ENCODE assay signal across 36 mouse cellular contexts in the genomic region with DNA sequence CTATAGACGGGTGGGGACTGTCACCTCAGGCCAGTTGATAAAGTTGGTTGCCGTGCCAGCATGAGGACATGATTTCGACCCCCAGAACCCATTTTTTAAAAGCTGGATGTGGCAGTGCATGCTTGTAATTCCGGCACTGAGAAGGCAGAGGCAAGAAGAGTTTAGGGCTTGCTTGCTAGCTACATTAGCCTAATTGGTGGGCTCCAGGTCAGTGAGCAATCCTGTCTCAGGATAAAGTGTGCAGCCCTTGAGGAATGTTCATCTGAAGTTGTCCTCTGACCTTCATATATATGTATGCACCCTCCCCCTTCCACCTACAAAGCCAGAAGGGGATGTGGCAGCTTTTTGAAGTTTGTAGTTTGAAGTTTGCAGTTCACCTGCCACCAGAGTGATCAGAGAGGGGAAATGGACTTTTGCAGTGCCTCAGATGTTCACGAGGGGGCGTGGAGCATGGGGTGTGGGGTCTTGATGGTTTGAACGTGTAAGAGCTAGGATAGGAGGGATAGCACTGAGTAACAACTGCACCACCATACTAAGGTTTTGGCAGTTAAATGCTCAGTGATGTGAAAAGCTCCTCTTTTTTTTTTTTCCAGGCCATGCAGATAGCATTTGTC. TPM values are rescaled to one million over a fixed set of nuclear protein-coding genes. Genes with fewer than 3 reads are reported as not detected.
A peak's percentile ranks its signal among the peaks of the same experiment; 100 is the strongest.
DNase-seq lines count a peak whose midpoint lies in the region; ATAC-seq and TF ChIP-seq lines count a peak whose summit lies in the region.
"Had no signal": no experiment of that assay in that cellular context is flagged by ENCODE, and none has a peak within 500 bp of the region (broad histone marks: within the 10 kb centered on the region; RNA-seq: fewer than 3 reads in every experiment).

No protein-coding gene starts in this region.

- H3K36me3 ChIP-seq in G1E (replicated peaks): no peaks in the 10 kb centered on the region
- H3K36me3 ChIP-seq: embryonic facial prominence, embryonic 13.5 days; forebrain, embryonic 12.5 days; hindbrain, embryonic 13.5 days; limb, embryonic 15.5 days; lung, embryonic 15.5 days; neural tube, embryonic 15.5 days had no signal

- 0 out of 2 replicates have a peak, but pooled peaks have one; percentile 4 for TF ChIP-seq CTCF in G1E (IDR thresholded peaks at IDR 0.05; ENCODE audit: low read depth, low read length)

- peaks cover 13% of the 10 kb centered on the region; the same call in 1 of the 2 replicates for H3K4me1 ChIP-seq in G1E (ENCODE audit: insufficient read depth, low read depth, low read length)
- H3K4me1 ChIP-seq: embryonic facial prominence, embryonic 13.5 days; hindbrain, embryonic 13.5 days; limb, embryonic 15.5 days; lung, embryonic 15.5 days had no signal

- no peak overlapping the region for H3K4me3 ChIP-seq in G1E (ENCODE audit: low read depth, low read length)
- H3K4me3 ChIP-seq: embryonic facial prominence, embryonic 13.5 days; erythroblast, embryonic 14.5 days; forebrain, embryonic 12.5 days; hindbrain, embryonic 13.5 days; limb, embryonic 15.5 days; lung, embryonic 15.5 days; myocyte; neural tube, embryonic 15.5 days had no signal

- no peaks in the 10 kb centered on the region for H3K9me3 ChIP-seq in G1E (replicated peaks)
- H3K9me3 ChIP-seq: embryonic facial prominence, embryonic 13.5 days; forebrain, embryonic 12.5 days; hindbrain, embryonic 13.5 days; limb, embryonic 15.5 days; lung, embryonic 15.5 days; neural tube, embryonic 15.5 days had no signal

- peak; percentile 12 for DNase-seq in CD4-positive helper T cell, adult 2 months (ENCODE audit: low read depth, low spot score)
- DNase-seq in G1E (ENCODE audit: low spot score): no peak
- peak; percentile 9 to 20 for DNase-seq in thymus, adult 18-20 months
- peak; percentile 44 to 48 for DNase-seq in thymus, postnatal 36 days
- no peak for DNase-seq in frontal cortex, postnatal 14 days (ENCODE audit: low spot score in 2 of 2)
- DNase-seq in kidney, postnatal 10 days: no peak
- DNase-seq in neural tube, embryonic 10.5 days (ENCODE audit: extremely low spot score, low spot score): no peak
- DNase-seq: adrenal gland, adult 8-10 months; B cell, adult 2 months; cerebellum, adult 2 months; cerebellum, postnatal 36 days; embryo, embryonic 11 days; heart, adult 18-20 months; kidney, adult 18-20 months; left cerebral cortex, postnatal 4 days; lung, postnatal 4 days; right cerebral cortex, adult 18-20 months had no signal

- ATAC-seq in G1E (ENCODE audit: extremely low read depth, insufficient number of reproducible peaks, low FRiP score, poor library complexity, severe bottlenecking): no peak
- ATAC-seq: activated CD4-positive, CD25-positive, alpha-beta regulatory T cell, adult 4 months; midbrain, embryonic 16.5 days had no signal

- H3K27me3 ChIP-seq in G1E (ENCODE audit: insufficient read depth, low read length): peaks cover 10% of the 10 kb centered on the region
- H3K27me3 ChIP-seq: embryonic facial prominence, embryonic 13.5 days; forebrain, embryonic 12.5 days; hindbrain, embryonic 13.5 days; limb, embryonic 15.5 days; lung, embryonic 15.5 days; neural tube, embryonic 15.5 days had no signal

RNA-seq across cellular contexts. Expression of a gene that starts 21.2 kb away (rescaled TPM):
- total RNA-seq in G1E (2014; fragmentation: Nextera tagmentation): 196 and 229 TPM in 2 replicates
- 309 and 312 TPM in 2 replicates for total RNA-seq in G1E (2017)
- polyA plus RNA-seq in G1E (2012): 7.3 and 10.2 TPM in 2 replicates

RNA-seq across cellular contexts. Expression of a gene that starts 53.8 kb away (rescaled TPM):
- total RNA-seq in G1E (2014; fragmentation: Nextera tagmentation): not detected in 2 replicates
- total RNA-seq in G1E (2017): not detected in 2 replicates
- polyA plus RNA-seq in G1E (2012): not detected in 2 replicates
- total RNA-seq: adrenal gland, adult 8-10 months; gastrocnemius, adult 8-10 months; heart, adult 18-20 months; heart, postnatal 25 days; layer of hippocampus, postnatal 14 days; left cerebral cortex, adult 8-10 months; left cerebral cortex, postnatal 4 days had no signal
- polyA plus RNA-seq: activated CD4-positive, CD25-positive, alpha-beta regulatory T cell, adult 4 months; cerebellum, adult 2 months; embryonic facial prominence, embryonic 13.5 days; erythroblast, embryonic 14.5 days; forebrain, embryonic 12.5 days; heart, embryonic 14.5 days; hindbrain, embryonic 13.5 days; kidney, postnatal 0 days; limb, embryonic 15.5 days; liver, embryonic 14.5 days; lung, embryonic 15.5 days; midbrain, embryonic 16.5 days; myocyte; neural tube, embryonic 15.5 days; stomach, embryonic 16.5 days; urinary bladder, adult 2 months had no signal

Comparison
In these comparisons a context has a peak if more than half of its experiments do, and no peak if none do; other contexts are left out.
1. DNase-seq: peak in CD4-positive helper T cell, adult 2 months (single experiment), thymus, adult 18-20 months (2 of 2) and thymus, postnatal 36 days (2 of 2); none in G1E (single experiment), frontal cortex, postnatal 14 days (0 of 2), kidney, postnatal 10 days (single experiment) and neural tube, embryonic 10.5 days (single experiment).